Mouse (Mus musculus) c-Kit-positive CD71-positive TER-119-positive erythroid progenitor cells, embryonic 14.5 days (primary cell): ENCODE results near the gene Ppt2.

Experiments used
- DNase-seq: peaks from one replicate; pipeline ENCODE4 v3.0.0-alpha.2; 2013; ENCODE audit warnings: low spot score

Gene Ppt2

DNA sequence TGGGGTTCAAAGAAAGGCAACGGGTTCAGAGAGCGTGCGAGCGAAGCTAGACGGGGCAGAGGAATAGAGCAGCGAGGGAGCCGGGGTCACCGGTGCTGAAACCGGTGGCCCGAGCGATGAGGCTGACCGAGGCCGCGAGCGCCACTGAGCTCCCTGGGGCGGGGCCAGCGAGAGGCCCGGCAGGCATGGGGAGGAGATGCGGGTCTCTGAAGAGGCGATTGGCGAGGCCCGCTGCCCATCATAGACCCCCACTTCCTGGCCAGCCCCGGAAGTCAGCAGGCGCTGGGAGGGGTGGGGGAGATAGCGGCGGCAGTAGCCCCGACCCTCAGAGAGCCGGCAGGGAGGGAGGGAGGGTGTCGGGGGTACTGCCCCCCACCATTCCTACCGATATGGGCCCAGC lies 22.7 kb downstream of the Ppt2 start:
- peak; percentile 87 for DNase-seq

DNA sequence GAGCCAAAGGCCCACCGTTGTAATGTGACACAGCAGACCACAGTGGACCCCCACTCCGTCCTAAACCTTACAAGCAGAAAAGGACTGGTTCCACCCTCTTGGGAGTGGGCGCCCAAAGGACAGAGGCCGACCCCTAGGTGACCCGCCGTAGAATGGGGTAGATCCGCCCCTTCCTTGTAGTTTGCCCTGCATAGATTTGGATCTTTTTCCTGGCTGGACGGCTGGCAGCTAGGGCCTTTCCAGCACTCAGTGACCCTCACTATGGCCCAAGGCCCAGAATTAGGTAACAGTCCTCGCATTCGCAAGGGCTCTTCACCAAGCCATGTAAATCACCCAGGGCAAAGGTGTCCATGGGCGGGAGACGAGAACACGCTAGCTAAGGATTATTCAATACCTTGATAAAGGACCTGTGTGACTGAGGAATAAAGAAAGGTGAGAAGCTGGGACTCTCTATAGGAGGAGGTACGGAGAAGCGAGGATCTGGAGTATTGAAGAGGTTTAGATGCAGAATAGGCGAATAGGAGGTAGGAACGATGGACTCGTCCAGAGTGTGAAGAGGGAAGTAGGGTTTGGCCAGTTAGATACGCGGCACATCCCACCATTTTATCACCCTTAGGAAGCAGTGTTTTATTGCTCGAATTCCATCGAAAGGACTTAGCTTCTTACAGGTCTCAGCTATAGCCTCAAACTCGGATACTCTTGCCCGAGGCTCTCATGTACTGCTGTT lies 23.6 kb downstream of the Ppt2 start:
- peak; percentile 45 for DNase-seq

DNA sequence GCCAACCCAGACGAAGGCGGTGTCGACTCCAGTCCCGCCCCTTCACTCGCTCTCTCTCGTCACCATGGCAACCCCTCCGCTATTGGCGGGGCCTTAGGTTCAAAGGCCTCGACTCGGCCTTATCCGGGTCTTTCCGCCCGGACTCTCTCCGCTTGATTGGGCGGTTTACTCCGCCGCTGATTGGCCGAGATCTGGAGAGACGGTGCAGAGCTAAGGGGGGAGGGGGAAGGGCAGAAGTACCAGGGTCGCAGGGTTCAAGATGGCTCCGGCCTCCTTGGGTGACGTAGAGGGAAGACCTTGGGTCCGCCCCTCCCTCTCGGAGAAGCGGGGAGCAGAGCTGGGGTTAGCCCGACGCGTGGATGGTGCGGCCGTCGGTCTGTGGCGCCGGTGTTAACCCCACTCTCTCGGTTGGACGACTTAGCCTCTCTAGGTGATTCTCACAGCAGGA lies 24.2 kb downstream of the Ppt2 start, which contains the start of gene Agpat1:
Agpat1 (plus strand) TSS at position 202 of the 448 bp plus-strand sequence.
- peak; percentile 99 for DNase-seq

DNA sequence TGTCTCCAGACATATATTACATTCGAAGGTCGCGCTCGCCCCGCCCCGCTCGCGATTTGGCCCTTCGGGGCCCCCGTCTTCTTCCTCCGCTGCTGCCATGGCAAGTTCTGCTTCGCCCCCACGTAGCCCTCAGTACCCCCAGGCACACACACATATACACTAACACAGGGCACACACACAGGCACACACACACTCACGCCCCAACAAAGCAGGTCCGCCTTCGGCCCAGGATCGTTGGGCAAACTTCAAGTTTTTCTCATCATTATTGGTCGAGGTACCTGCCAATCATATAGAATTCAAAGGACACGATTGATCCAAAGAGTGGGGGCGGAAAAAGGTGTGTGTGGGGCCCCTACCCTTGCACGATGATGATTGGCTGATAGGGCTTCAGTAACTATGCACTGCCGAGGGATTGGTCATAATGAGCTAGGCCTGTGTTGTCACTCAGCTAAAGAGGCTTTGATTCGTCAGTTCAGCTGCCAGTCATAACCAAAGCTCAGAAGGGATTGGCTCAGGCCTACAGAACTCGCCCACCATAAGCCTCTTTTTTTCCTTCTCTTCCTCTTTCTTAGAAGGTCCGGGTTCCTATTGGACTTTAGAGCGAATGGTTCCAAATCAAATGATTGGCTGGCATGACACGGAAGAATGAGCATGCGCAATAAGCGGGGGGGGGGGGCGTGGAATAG lies 24.8 kb downstream of the Ppt2 start, which contains the start of gene Rnf5:
Rnf5 (minus strand) TSS at position 316 of the 686 bp plus-strand sequence.
- peak; percentile 100 for DNase-seq

GRCm38 (mm10) chr17:34601796-34602195 lies 26.5 kb downstream of the Ppt2 start:
- DNase-seq: no peak

DNA sequence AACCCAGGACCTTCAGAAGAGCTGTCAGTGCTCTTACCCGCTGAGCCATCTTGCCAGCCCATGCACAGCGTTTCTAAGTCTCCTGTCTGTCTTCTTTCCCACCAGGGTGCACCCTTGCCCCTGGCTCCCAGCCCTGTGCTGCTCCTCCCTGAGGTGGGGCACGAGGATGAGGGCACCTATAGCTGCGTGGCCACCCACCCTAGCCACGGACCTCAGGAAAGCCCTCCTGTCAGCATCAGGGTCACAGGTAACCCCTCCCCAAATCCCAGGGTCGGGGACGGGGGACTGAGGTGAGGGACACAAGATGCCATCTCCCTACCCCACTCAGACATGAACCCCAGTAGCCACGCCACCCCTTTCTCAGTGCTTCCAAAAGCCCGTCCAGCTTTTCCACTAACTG lies 28.4 kb downstream of the Ppt2 start:
- no peak for DNase-seq

- no peak for DNase-seq
Measured at GRCm38 (mm10) chr17:34597566-34598095, 30.7 kb downstream of the Ppt2 start, which contains the start of gene Ager. TSS of gene Ager (plus strand) at chr17:34597862.

- no peak for DNase-seq
Measured at GRCm38 (mm10) chr17:34596098-34596497, 32.2 kb downstream of the Ppt2 start.

DNA sequence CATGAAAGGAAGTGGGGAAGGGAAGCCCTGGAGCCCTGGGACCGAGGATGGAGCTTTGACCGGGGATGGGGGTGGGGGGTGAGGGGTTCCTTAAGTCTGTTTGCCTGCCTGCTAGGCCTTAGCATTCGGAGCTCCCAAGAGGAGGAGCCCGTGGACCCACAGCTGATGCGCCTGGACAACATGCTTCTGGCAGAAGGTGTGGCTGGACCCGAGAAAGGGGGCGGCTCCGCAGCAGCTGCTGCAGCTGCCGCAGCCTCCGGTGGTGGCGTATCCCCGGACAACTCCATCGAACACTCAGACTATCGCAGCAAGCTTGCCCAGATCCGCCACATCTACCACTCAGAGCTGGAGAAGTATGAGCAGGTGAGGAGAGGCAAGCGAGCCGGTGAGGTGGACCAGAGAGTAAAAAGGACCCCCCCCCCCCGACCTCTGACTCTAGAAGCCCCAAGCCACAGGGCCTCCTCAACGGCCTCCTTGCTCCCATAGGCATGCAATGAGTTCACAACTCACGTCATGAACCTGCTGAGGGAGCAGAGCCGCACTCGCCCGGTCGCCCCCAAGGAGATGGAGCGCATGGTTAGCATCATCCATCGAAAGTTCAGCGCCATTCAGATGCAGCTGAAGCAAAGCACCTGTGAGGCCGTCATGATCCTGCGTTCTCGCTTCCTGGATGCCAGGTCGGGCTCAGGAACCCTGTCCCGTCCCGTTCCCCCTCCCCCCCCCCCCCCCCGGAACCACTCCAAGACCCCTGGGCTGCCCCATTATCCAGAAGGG lies 34.4 kb downstream of the Ppt2 start:
- no peak for DNase-seq

DNA sequence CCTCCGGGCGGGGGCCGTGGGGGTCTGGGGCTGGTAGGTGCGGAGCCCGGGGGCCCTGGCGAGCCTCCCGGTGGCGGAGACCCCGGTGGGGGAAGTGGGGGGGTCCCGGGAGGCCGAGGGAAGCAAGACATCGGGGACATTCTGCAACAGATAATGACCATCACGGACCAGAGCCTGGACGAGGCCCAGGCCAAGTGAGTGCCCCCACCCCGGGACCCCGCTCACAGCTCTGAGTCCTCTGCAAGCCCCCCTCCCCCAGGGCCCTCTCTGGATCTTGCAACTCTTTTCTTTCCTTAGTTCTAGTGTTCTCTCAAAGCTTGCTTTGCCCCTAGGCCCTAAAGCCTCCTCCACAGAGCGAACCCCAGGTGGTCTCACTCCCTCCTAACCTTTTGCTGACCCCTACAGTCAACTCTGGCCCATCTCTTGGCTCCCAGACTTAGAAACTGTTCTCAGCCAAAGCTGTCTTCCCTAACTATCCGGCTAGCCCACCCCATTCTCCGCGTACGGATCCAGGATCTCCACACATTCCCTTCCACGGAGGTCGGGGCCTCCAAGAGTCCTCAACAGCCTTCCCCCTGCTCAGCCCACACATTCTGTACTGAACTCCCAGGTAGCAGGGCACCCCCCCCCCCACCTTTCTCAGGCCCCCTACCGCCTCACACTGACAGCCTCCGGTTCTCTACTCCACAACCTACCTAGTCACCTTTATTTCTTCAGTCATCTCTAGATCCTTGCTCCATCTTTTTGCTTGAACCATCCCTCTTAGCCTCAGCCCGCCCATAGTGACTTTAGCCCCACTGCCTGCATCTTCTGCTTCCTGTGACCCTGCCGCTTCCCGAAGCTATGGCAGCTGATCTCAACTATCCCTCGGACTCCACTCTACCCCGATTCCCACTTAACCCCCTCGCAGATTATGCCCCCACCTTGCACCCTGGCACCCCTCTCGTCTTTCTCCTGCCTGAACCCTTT lies 35.4 kb downstream of the Ppt2 start:
- DNase-seq: no peak

GRCm38 (mm10) chr17:34591994-34592375 lies 36.3 kb downstream of the Ppt2 start:
- DNase-seq: peak; percentile 79

DNA sequence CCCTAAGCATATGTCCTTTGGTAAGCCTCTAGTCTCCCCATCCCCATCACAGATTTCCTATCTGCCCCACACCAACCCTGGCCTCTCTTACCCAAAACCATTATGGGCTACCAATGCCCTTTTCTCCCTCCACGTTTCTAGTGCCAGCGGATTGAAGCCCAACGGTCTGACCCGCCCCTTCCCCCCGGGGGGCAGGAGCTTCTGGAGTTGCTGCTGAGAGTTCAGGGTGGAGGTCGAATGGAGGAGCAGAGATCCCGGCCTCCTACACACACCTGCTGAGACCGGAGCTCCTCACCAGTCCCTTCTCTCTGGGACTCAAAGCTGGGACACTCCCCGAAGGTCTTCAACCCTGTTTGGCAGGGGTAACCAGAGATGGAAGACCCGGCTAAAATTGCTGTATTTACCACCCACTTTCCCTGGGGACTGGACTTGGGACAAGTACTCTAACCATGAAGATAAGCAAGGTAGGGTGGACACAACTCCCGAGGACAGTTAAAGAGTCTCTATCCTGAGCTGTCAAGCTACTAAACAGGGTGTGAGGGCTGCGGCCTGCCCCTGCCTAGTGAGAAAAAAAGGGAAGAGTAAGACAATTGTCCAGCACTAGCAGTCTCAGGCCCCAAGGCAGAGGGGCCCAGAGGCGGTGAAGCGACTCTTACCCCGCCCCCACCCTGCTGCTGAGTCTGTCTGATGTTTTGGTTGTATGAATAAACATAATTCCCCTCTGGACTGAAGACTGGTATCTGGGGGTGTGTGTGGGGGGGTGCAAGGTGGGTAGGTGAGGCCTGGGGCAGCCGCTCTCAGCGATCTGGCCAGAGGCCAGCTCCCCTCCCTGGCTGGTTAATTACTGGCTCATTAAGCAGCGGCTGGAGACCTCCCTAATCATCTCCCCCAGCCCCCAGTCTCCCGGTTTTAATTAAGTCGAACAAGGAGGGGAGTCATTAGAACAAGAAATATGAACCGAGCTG lies 37.0 kb downstream of the Ppt2 start, which contains the start of gene Pbx2:
Pbx2 (plus strand) TSS at position 238 of the 965 bp plus-strand sequence.
- no peak for DNase-seq

DNA sequence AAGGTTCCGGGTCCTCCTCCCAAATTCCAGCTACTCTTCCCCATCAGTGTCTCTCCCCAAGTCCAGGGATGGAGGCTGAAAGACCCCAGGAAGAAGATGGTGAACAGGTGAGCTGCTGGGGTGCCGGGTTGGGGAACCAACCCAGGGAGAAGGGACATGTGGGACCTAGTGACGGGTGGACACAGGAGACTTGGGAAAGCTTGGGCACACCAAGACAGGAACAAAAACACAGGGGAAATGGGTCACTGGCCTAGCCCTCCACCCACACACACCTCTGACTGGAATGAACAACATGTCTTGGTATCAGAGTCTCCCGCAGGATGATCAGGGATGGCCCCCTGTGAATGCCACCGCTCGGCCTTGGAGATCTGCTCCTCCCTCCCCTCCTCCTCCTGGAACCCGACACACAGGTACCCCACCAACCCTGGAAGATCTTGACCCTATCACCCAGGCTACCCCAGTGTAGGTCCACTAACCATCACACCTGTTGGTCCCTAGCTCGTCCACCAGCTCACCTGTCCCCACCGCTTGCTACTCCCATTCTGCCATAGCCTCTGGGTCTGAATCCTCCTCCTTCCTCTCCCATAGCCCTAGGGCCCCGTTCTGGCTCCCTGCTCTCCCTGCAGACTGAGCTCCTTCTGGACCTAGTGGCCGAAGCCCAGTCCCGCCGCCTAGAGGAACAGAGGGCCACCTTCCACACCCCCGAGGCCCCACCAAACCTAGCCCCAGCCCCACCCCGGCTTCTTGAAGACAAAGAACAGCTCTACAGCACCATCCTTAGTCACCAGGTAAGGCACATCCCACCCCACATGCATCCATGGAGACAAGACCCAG lies 37.9 kb downstream of the Ppt2 start:
- DNase-seq: no peak

DNA sequence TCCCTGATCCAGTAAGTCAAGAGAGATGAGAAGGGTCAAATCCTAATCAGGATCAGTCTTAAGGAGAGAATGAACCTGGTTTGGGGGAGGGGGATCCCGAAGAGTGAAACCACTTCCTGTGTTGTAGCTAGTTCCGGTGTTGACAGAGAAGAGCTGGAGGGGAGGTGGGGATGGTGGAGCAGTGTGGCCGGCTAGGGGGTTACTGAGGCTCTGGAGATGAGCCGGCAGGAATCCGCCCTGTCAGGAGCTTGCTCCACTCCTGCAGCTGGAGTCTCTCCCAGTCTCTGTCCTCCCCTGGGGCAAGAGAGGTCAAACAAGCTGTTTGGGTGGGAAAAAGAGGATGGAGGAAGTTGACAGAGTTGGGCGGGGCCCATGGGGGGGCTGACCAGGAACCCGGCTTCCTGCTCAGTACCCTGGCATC lies 38.6 kb downstream of the Ppt2 start, which contains the start of gene Gpsm3:
Gpsm3 (plus strand) TSS at position 126 of the 421 bp plus-strand sequence.
- DNase-seq: no peak

GRCm38 (mm10) chr17:34589206-34589605 lies 39.1 kb downstream of the Ppt2 start:
- DNase-seq: no peak

DNA sequence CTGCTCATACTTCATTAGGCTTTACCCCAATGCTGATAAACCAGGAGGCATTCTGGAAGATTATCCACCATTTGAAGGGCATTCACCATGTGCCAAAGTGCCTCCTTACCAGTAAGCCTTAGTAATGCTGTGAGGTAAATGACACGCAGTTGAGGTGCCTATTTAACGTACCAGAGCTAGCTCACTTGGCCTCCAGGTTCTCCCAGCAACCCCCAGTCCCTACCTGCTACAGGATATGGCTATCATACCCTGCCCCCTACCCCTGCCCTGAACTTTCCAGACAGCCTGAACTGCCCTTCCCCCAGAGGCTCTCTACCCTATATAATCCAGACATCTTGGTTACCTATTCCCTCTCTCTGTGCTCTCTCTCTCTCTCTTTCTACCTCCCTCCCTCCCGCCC lies 39.5 kb downstream of the Ppt2 start:
- no peak for DNase-seq

DNA sequence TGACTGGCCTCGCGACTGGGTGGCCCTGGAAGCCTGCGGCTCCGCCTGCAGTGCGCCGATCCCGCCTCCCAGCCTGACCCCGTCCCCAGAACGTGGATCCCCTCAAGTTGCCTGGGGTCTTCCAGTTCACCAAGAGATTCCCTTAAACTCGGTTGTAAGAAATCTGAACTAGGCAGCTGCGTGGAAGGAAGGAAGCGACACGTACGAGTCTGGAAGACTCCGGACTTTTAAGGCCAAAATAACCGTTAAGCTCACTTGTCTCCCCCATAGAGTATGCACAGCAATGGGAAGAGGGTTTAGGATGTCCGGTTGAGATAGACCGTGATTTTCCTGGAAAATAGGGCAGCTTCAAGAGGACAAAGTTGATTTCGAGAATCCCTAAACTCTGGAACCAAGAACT lies 40.5 kb downstream of the Ppt2 start:
- peak; percentile 42 for DNase-seq

- DNase-seq: peak; percentile 89
Measured at GRCm38 (mm10) chr17:34587423-34587811, 40.9 kb downstream of the Ppt2 start.
